Mouse (Mus musculus): ENCODE measurements around the gene Olfr186. TPM values are rescaled to one million over a fixed set of nuclear protein-coding genes. Genes with fewer than 3 reads are reported as not detected.

Olfr186 gene
- polyA plus RNA-seq, 2 experiments, result not detected

- Histone ChIP-seq H3K27me3 (ENCODE audit: control insufficient read depth, insufficient read depth, low read length) (no peaks in the 10 kb centered on the region), H3K9me3 (ENCODE audit: control insufficient read depth, low read length) (no peaks in the 10 kb centered on the region), H3K4me2 (replicated peaks; ENCODE audit: low read depth, low read length, severe bottlenecking) (no peak overlapping the region), H3K9ac (ENCODE audit: low read depth, low read length, severe bottlenecking) (no peak overlapping the region), H3K4me3 (replicated peaks; ENCODE audit: low read length) (no peak overlapping the region), H3K4me1 (ENCODE audit: control insufficient read depth, insufficient read depth, low read length) (no peaks in the 10 kb centered on the region), H3K27ac (replicated peaks; ENCODE audit: low read depth, low read length) (no peak overlapping the region), H3K36me3 (ENCODE audit: control insufficient read depth, insufficient read depth, low read length) (no peaks in the 10 kb centered on the region)
- no peak for TF ChIP-seq POLR2A (IDR thresholded peaks at IDR 0.05; ENCODE audit: borderline replicate concordance, extremely low read depth, insufficient read depth, insufficient read length)
- no peak for DNase-seq (ENCODE audit: low spot score)
- no peak for ATAC-seq (ENCODE audit: low FRiP score, low read depth)
These were observed 22.9 kb downstream of the Olfr186 start for GRCm38 (mm10) chr16:59007146-59007545.

GRCm38 (mm10) chr16:58995057-58995456, 35.0 kb downstream of the Olfr186 start, which contains the start of gene Olfr183:
Gene Olfr183 (plus strand): TSS chr16:58995357.
- WGBS, result 69% methylated on average over 2 of the region's 2 CpGs
- no peaks in the 10 kb centered on the region for H3K36me3 ChIP-seq (ENCODE audit: control insufficient read depth, insufficient read depth, low read length)
- no peak within 1 kb of the TSS for H3K4me3 ChIP-seq (replicated peaks; ENCODE audit: low read length)
- no peaks in the 10 kb centered on the region for H3K4me1 ChIP-seq (ENCODE audit: control insufficient read depth, insufficient read depth, low read length)
- ATAC-seq (ENCODE audit: low FRiP score, low read depth) (no peak), DNase-seq (ENCODE audit: low spot score) (no peak)
- H3K27me3 ChIP-seq (ENCODE audit: control insufficient read depth, insufficient read depth, low read length), result no peaks in the 10 kb centered on the region
- no peak within 1 kb of the TSS for H3K27ac ChIP-seq (replicated peaks; ENCODE audit: low read depth, low read length)
- TF ChIP-seq POLR2A (IDR thresholded peaks at IDR 0.05; ENCODE audit: borderline replicate concordance, extremely low read depth, insufficient read depth, insufficient read length), result no peak
- H3K9ac ChIP-seq (ENCODE audit: low read depth, low read length, severe bottlenecking), result no peak within 1 kb of the TSS
- H3K9me3 ChIP-seq (ENCODE audit: control insufficient read depth, low read length), result no peaks in the 10 kb centered on the region
- H3K4me2 ChIP-seq (replicated peaks; ENCODE audit: low read depth, low read length, severe bottlenecking), result no peak within 1 kb of the TSS

Other genes starting within 250 kb of the Olfr186 start
- gene Olfr173, start 230.0 kb downstream of the Olfr186 start, polyA plus RNA-seq (2012; rRNA removed), result not detected in 2 replicates
- gene Olfr173, start 230.0 kb downstream of the Olfr186 start, polyA plus RNA-seq (2014; fragmentation: Nextera tagmentation; extraction: Ambion mirVana), result not detected in 2 replicates
- gene Olfr175-ps1, start 203.5 kb downstream of the Olfr186 start, polyA plus RNA-seq (2012; rRNA removed), result not detected in 2 replicates
- gene Olfr175-ps1, start 203.5 kb downstream of the Olfr186 start, polyA plus RNA-seq (2014; fragmentation: Nextera tagmentation; extraction: Ambion mirVana), result not detected in 2 replicates
- not detected in 2 replicates for gene Olfr177, start 155.5 kb downstream of the Olfr186 start, polyA plus RNA-seq (2012; rRNA removed)
- not detected in 2 replicates for gene Olfr177, start 155.5 kb downstream of the Olfr186 start, polyA plus RNA-seq (2014; fragmentation: Nextera tagmentation; extraction: Ambion mirVana)
- gene Olfr178, start 138.2 kb downstream of the Olfr186 start, polyA plus RNA-seq (2012; rRNA removed), result not detected in 2 replicates
- gene Olfr178, start 138.2 kb downstream of the Olfr186 start, polyA plus RNA-seq (2014; fragmentation: Nextera tagmentation; extraction: Ambion mirVana), result not detected in 2 replicates
- gene Olfr181, start 101.5 kb downstream of the Olfr186 start, polyA plus RNA-seq (2012; rRNA removed), result not detected in 2 replicates
- not detected in 2 replicates for gene Olfr181, start 101.5 kb downstream of the Olfr186 start, polyA plus RNA-seq (2014; fragmentation: Nextera tagmentation; extraction: Ambion mirVana)
- not detected in 2 replicates for gene Olfr180, start 100.9 kb downstream of the Olfr186 start, polyA plus RNA-seq (2012; rRNA removed)
- not detected in 2 replicates for gene Olfr180, start 100.9 kb downstream of the Olfr186 start, polyA plus RNA-seq (2014; fragmentation: Nextera tagmentation; extraction: Ambion mirVana)
- gene Olfr183, start 34.9 kb downstream of the Olfr186 start, polyA plus RNA-seq (2012; rRNA removed), result not detected in 2 replicates
- not detected in 2 replicates for gene Olfr183, start 34.9 kb downstream of the Olfr186 start, polyA plus RNA-seq (2014; fragmentation: Nextera tagmentation; extraction: Ambion mirVana)
- not detected in 2 replicates for gene Olfr187, start 9.5 kb upstream of the Olfr186 start, polyA plus RNA-seq (2012; rRNA removed)
- gene Olfr187, start 9.5 kb upstream of the Olfr186 start, polyA plus RNA-seq (2014; fragmentation: Nextera tagmentation; extraction: Ambion mirVana), result not detected in 2 replicates
- not detected in 2 replicates for gene Olfr190, start 47.7 kb upstream of the Olfr186 start, polyA plus RNA-seq (2012; rRNA removed)
- gene Olfr190, start 47.7 kb upstream of the Olfr186 start, polyA plus RNA-seq (2014; fragmentation: Nextera tagmentation; extraction: Ambion mirVana), result not detected in 2 replicates
- gene Olfr191, start 59.5 kb upstream of the Olfr186 start, polyA plus RNA-seq (2012; rRNA removed), result not detected in 2 replicates
- gene Olfr191, start 59.5 kb upstream of the Olfr186 start, polyA plus RNA-seq (2014; fragmentation: Nextera tagmentation; extraction: Ambion mirVana), result not detected in 2 replicates
- not detected in 2 replicates for gene Olfr193, start 81.6 kb upstream of the Olfr186 start, polyA plus RNA-seq (2012; rRNA removed)
- gene Olfr193, start 81.6 kb upstream of the Olfr186 start, polyA plus RNA-seq (2014; fragmentation: Nextera tagmentation; extraction: Ambion mirVana), result not detected in 2 replicates
- gene Olfr194, start 90.8 kb upstream of the Olfr186 start, polyA plus RNA-seq (2012; rRNA removed), result not detected in 2 replicates
- gene Olfr194, start 90.8 kb upstream of the Olfr186 start, polyA plus RNA-seq (2014; fragmentation: Nextera tagmentation; extraction: Ambion mirVana), result not detected in 2 replicates
- gene Olfr195, start 116.8 kb upstream of the Olfr186 start, polyA plus RNA-seq (2012; rRNA removed), result not detected in 2 replicates
- not detected in 2 replicates for gene Olfr195, start 116.8 kb upstream of the Olfr186 start, polyA plus RNA-seq (2014; fragmentation: Nextera tagmentation; extraction: Ambion mirVana)
- gene Olfr196, start 140.2 kb upstream of the Olfr186 start, polyA plus RNA-seq (2012; rRNA removed), result not detected in 2 replicates
- gene Olfr196, start 140.2 kb upstream of the Olfr186 start, polyA plus RNA-seq (2014; fragmentation: Nextera tagmentation; extraction: Ambion mirVana), result not detected in 2 replicates
- gene Olfr198, start 173.2 kb upstream of the Olfr186 start, polyA plus RNA-seq (2012; rRNA removed), result not detected in 2 replicates
- gene Olfr198, start 173.2 kb upstream of the Olfr186 start, polyA plus RNA-seq (2014; fragmentation: Nextera tagmentation; extraction: Ambion mirVana), result not detected in 2 replicates
- gene Olfr199, start 189.5 kb upstream of the Olfr186 start, polyA plus RNA-seq (2012; rRNA removed), result not detected in 2 replicates
- gene Olfr199, start 189.5 kb upstream of the Olfr186 start, polyA plus RNA-seq (2014; fragmentation: Nextera tagmentation; extraction: Ambion mirVana), result not detected in 2 replicates
- not detected in 2 replicates for gene Olfr201, start 242.3 kb upstream of the Olfr186 start, polyA plus RNA-seq (2012; rRNA removed)
- gene Olfr201, start 242.3 kb upstream of the Olfr186 start, polyA plus RNA-seq (2014; fragmentation: Nextera tagmentation; extraction: Ambion mirVana), result not detected in 2 replicates

All from limb, embryonic 14.5 days (tissue).